Mouse (Mus musculus): ENCODE measurements around the gene Me3. TPM values are rescaled to one million over a fixed set of nuclear protein-coding genes. Genes with fewer than 3 reads are reported as not detected.

Me3 gene
- polyA plus RNA-seq, 1 experiment from 2014 or later, result 4.1 TPM

GRCm38 (mm10) chr7:89676176-89676575, 44.0 kb downstream of the Me3 start:
- Histone ChIP-seq H3K9me3 (no peaks in the 10 kb centered on the region), H3K4me3 (no peak overlapping the region), H3K9ac (no peak overlapping the region), H3K27ac (no peak overlapping the region), H3K27me3 (no peaks in the 10 kb centered on the region), H3K4me1 (replicated peaks) (no peaks in the 10 kb centered on the region; the same call in 1 of the 2 replicates), H3K4me2 (no peak overlapping the region), H3K36me3 (no peaks in the 10 kb centered on the region)
- no peak for ATAC-seq (ENCODE audit: low FRiP score)

DNA sequence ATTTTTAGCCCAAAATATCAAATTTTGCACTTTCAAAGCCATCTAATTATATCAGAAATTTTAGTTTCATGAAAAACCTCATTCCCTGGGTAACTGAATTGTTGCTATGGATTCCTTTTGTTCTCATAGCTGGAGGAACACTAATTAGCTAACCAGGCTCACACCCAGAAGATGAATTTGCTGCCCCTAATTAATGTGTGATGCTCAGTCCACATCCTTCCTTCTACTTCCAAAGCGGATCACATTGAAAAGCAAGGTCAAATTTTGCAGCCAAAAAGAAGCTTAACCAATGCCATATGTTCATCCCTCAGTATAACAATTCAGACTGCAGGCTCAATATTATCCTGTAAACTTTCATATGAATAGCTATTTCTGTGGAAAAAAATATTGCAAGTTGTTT, 45.7 kb downstream of the Me3 start:
- no peak overlapping the region for H3K4me3 ChIP-seq
- no peaks in the 10 kb centered on the region; the same call in 1 of the 2 replicates for H3K4me1 ChIP-seq (replicated peaks)
- no peak for ATAC-seq (ENCODE audit: low FRiP score)
- no peaks in the 10 kb centered on the region for H3K9me3 ChIP-seq
- no peaks in the 10 kb centered on the region for H3K36me3 ChIP-seq
- no peak overlapping the region for H3K4me2 ChIP-seq
- WGBS, result 73% methylated on average over 1 of the region's 1 CpGs
- H3K9ac ChIP-seq, result no peak overlapping the region
- H3K27ac ChIP-seq, result no peak overlapping the region
- H3K27me3 ChIP-seq, result no peaks in the 10 kb centered on the region

- Histone ChIP-seq H3K4me3 (no peak overlapping the region), H3K36me3 (no peaks in the 10 kb centered on the region), H3K27me3 (no peaks in the 10 kb centered on the region), H3K9ac (no peak overlapping the region), H3K9me3 (no peaks in the 10 kb centered on the region), H3K27ac (no peak overlapping the region), H3K4me1 (replicated peaks) (no peaks in the 10 kb centered on the region; the same call in 1 of the 2 replicates), H3K4me2 (no peak overlapping the region)
- no peak for ATAC-seq (ENCODE audit: low FRiP score)
- WGBS, result 92% methylated on average over 5 of the region's 5 CpGs
These were observed 46.5 kb downstream of the Me3 start for GRCm38 (mm10) chr7:89678719-89679118.

GRCm38 (mm10) chr7:89679139-89679538, 46.9 kb downstream of the Me3 start:
- Histone ChIP-seq H3K36me3 (no peaks in the 10 kb centered on the region), H3K27ac (no peak overlapping the region), H3K9ac (no peak overlapping the region), H3K4me2 (no peak overlapping the region), H3K4me1 (replicated peaks) (no peaks in the 10 kb centered on the region; the same call in 1 of the 2 replicates), H3K27me3 (no peaks in the 10 kb centered on the region), H3K9me3 (no peaks in the 10 kb centered on the region), H3K4me3 (no peak overlapping the region)
- 88% methylated on average over 6 of the region's 6 CpGs for WGBS
- no peak for ATAC-seq (ENCODE audit: low FRiP score)

GRCm38 (mm10) chr7:89679621-89680140, 47.5 kb downstream of the Me3 start:
- Histone ChIP-seq H3K9ac (no peak overlapping the region), H3K27ac (no peak overlapping the region), H3K4me2 (no peak overlapping the region), H3K27me3 (no peaks in the 10 kb centered on the region), H3K4me1 (replicated peaks) (no peaks in the 10 kb centered on the region; the same call in 1 of the 2 replicates), H3K4me3 (no peak overlapping the region), H3K36me3 (no peaks in the 10 kb centered on the region), H3K9me3 (no peaks in the 10 kb centered on the region)
- ATAC-seq (ENCODE audit: low FRiP score), result no peak
- 27% methylated on average over 2 of the region's 2 CpGs for WGBS

DNA sequence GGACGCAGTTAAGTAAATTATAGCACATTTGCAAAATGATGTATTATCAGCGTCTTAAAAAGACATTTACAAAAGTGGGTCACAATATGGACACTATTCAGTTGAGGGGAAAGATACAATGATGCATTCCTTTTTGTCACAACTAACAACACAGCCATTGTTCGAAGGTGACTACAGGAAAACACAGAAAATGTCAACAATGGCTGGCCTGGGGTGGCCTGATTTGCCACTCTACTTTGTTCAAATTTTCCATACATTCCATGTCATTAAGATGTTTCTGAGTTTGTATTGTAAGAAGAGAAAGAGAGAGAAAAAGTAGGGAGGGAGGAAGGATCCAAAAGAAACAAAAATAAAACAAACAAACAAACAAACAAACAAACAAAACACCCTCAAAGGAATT, 48.7 kb downstream of the Me3 start:
- no peaks in the 10 kb centered on the region for H3K36me3 ChIP-seq
- no peaks in the 10 kb centered on the region for H3K27me3 ChIP-seq
- no peak overlapping the region for H3K9ac ChIP-seq
- H3K27ac ChIP-seq, result no peak overlapping the region
- H3K4me2 ChIP-seq, result no peak overlapping the region
- no peak overlapping the region for H3K4me3 ChIP-seq
- 50% methylated on average over 3 of the region's 3 CpGs for WGBS
- H3K4me1 ChIP-seq (replicated peaks), result no peaks in the 10 kb centered on the region; the same call in 1 of the 2 replicates
- no peaks in the 10 kb centered on the region for H3K9me3 ChIP-seq
- ATAC-seq (ENCODE audit: low FRiP score), result no peak

DNA sequence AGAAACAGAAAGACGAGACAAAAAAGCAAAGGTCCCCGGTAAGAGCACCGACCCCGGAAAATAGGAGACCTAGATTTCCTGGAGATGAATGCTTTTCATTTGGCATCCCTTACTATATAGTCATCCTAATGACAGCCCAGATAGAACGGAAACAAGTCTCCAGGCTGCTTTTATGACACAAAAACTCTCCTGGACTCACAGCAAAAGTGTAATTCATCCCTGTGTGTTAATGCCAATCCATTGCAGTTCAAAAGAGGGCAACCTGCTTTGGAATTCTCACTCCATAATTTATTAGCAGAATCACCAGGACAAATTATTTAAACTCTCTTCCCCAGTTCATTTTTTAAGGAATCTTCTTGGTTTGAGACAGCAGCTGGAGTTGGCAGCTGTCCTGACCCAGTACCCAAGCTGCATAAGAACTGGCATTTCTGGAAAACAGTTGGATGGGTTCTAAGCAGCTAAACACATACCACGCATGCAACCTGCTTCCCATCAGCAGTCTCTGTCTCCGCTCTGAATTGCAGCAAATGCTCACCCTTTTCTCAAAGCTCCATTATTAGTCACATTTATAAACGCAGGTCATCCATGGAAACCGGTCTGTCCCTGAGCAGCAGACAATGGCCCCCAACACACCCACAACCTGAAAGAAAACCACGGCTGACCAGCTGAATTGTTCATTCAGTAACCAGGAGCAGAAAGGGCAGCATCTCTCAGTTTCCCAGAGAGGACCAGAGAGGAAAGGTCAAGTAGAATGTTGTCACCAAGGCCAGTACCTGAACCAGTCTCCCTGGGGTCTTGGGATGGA, 49.7 kb downstream of the Me3 start:
- H3K9me3 ChIP-seq, result no peaks in the 10 kb centered on the region
- WGBS, result 60% methylated on average over 10 of the region's 10 CpGs
- ATAC-seq (ENCODE audit: low FRiP score), result no peak

GRCm38 (mm10) chr7:89698186-89698585, 66.0 kb downstream of the Me3 start:
- H3K27me3 ChIP-seq, result no peaks in the 10 kb centered on the region
- H3K4me3 ChIP-seq, result no peak overlapping the region
- no peaks in the 10 kb centered on the region for H3K9me3 ChIP-seq
- no peak overlapping the region for H3K4me2 ChIP-seq
- H3K36me3 ChIP-seq, result no peaks in the 10 kb centered on the region
- no peak overlapping the region for H3K27ac ChIP-seq
- no peak overlapping the region for H3K9ac ChIP-seq
- ATAC-seq (ENCODE audit: low FRiP score), result no peak
- H3K4me1 ChIP-seq (replicated peaks), result peaks cover 5% of the 10 kb centered on the region

More for the DNA sequence above, 49.7 kb downstream of the Me3 start:
- Histone ChIP-seq H3K27ac (no peak overlapping the region), H3K4me1 (replicated peaks) (no peaks in the 10 kb centered on the region; the same call in 1 of the 2 replicates), H3K4me3 (no peak overlapping the region), H3K27me3 (no peaks in the 10 kb centered on the region), H3K36me3 (no peaks in the 10 kb centered on the region), H3K4me2 (no peak overlapping the region), H3K9ac (no peak overlapping the region)

GRCm38 (mm10) chr7:89699668-89700350, 67.6 kb downstream of the Me3 start:
- Histone ChIP-seq H3K36me3 (no peaks in the 10 kb centered on the region), H3K9me3 (no peaks in the 10 kb centered on the region), H3K4me3 (no peak overlapping the region), H3K27ac (no peak overlapping the region), H3K4me2 (no peak overlapping the region), H3K4me1 (replicated peaks) (peaks cover 5% of the 10 kb centered on the region), H3K9ac (no peak overlapping the region), H3K27me3 (no peaks in the 10 kb centered on the region)
- no peak for ATAC-seq (ENCODE audit: low FRiP score)
- 74% methylated on average over 5 of the region's 5 CpGs for WGBS

DNA sequence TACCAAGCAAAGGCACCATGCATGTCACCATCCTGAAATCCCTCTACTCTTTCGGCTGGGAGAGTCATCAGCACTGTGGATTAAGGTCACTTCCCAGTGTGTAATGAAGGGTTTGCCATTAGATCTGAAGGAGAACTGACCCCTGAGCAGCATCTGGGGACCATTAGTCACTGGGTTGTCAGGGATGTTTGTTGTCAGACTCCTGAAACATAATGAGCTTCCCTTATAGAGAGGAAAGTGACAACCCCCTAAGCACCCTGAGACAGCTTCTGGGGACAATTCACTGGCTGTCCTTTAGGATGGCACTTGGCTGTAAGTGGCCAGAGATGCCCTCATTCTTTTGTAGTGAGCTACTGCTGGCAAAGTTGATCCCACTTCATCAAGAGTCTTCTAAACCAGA, 68.3 kb downstream of the Me3 start:
- no peaks in the 10 kb centered on the region for H3K36me3 ChIP-seq
- no peaks in the 10 kb centered on the region for H3K9me3 ChIP-seq
- H3K4me1 ChIP-seq (replicated peaks), result peaks cover 5% of the 10 kb centered on the region
- H3K9ac ChIP-seq, result no peak overlapping the region
- no peak for ATAC-seq (ENCODE audit: low FRiP score)
- no peaks in the 10 kb centered on the region for H3K27me3 ChIP-seq
- no peak overlapping the region for H3K4me3 ChIP-seq
- no peak overlapping the region for H3K27ac ChIP-seq
- no peak overlapping the region for H3K4me2 ChIP-seq
- whole genome bisulfite sequencing, result 29% methylated on average over 1 of the region's 1 CpGs

DNA sequence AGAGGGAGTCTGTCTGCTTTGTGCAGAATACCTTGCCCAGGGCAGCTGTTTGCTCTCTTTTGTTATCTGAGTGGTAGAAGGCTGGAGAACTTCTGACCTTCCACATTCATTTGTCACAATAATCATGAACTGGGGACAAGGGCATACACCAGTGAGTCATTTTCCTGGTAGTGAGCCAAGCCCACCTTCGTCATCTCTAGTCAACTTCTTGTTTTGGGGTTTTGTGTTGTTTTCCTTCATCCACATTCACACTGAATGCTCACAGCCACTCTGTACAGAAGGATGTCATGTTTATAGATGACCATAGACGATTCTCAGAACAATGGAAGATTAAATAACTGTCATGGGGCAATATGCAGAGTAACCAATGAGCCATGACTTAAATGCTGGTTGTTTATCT, 78.6 kb downstream of the Me3 start:
- Histone ChIP-seq H3K36me3 (no peaks in the 10 kb centered on the region), H3K4me2 (no peak overlapping the region), H3K9ac (no peak overlapping the region), H3K9me3 (no peaks in the 10 kb centered on the region), H3K27ac (no peak overlapping the region), H3K4me1 (replicated peaks) (no peaks in the 10 kb centered on the region), H3K4me3 (no peak overlapping the region), H3K27me3 (no peaks in the 10 kb centered on the region)
- no peak for ATAC-seq (ENCODE audit: low FRiP score)
- 58% methylated on average over 2 of the region's 2 CpGs for WGBS

DNA sequence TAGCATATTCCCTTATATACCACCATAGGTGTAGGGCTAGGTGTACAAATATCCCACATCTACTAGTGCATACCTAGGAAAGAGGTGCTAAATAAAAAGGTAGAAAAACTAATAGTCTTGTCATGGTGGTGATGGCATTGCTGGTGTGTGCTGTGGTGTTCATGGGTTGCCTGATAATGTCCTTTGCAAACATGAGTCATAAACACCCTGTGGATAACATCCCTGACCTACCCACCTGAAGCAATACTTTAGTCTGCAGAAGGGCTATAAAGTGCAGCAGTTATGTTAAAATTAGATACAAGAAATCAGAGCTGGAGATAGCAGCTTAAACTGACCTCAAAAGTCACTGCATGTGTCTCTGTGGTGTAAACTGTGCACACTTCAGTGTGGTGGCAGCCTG, 80.9 kb downstream of the Me3 start:
- H3K27me3 ChIP-seq, result no peaks in the 10 kb centered on the region
- no peaks in the 10 kb centered on the region for H3K4me1 ChIP-seq (replicated peaks)
- H3K36me3 ChIP-seq, result no peaks in the 10 kb centered on the region
- H3K4me2 ChIP-seq, result no peak overlapping the region
- no peak overlapping the region for H3K9ac ChIP-seq
- no peak overlapping the region for H3K4me3 ChIP-seq
- H3K27ac ChIP-seq, result no peak overlapping the region
- no peaks in the 10 kb centered on the region for H3K9me3 ChIP-seq
- ATAC-seq (ENCODE audit: low FRiP score), result no peak

- Histone ChIP-seq H3K9me3 (no peaks in the 10 kb centered on the region), H3K27ac (no peak overlapping the region), H3K36me3 (no peaks in the 10 kb centered on the region), H3K27me3 (no peaks in the 10 kb centered on the region), H3K4me2 (no peak overlapping the region), H3K4me1 (replicated peaks) (no peaks in the 10 kb centered on the region), H3K9ac (no peak overlapping the region), H3K4me3 (no peak overlapping the region)
- ATAC-seq (ENCODE audit: low FRiP score), result no peak
- 82% methylated on average over 3 of the region's 3 CpGs for WGBS
These were observed 84.0 kb downstream of the Me3 start for GRCm38 (mm10) chr7:89716226-89716625.
